Mouse (Mus musculus): ENCODE measurements around the gene Fam32a. TPM values are rescaled to one million over a fixed set of nuclear protein-coding genes. Genes with fewer than 3 reads are reported as not detected.

Fam32a gene
- total and polyA plus RNA-seq, 3 experiments, result 20.7 to 49.4 (median 34.8) TPM

- Histone ChIP-seq H3K9me3 (replicated peaks) (no peaks in the 10 kb centered on the region), H3K27me3 (ENCODE audit: insufficient read depth, low read length) (no peaks in the 10 kb centered on the region), H3K4me3 (ENCODE audit: low read depth, low read length) (peak overlapping the region; percentile 78; the same call in 1 of the 2 replicates), H3K36me3 (replicated peaks) (peaks cover 34% of the 10 kb centered on the region), H3K4me1 (ENCODE audit: insufficient read depth, low read depth, low read length) (peaks cover 41% of the 10 kb centered on the region)
- DNase-seq (ENCODE audit: low spot score) (no peak), ATAC-seq (ENCODE audit: extremely low read depth, insufficient number of reproducible peaks, low FRiP score, poor library complexity, severe bottlenecking) (no peak)
- TF ChIP-seq CTCF (IDR thresholded peaks at IDR 0.05; ENCODE audit: low read depth, low read length) (no peak; the same call in 1 of the 2 replicates), GATA1 (IDR thresholded peaks at IDR 0.05; ENCODE audit: borderline replicate concordance, low read length) (no peak), GATA2 (IDR thresholded peaks at IDR 0.05; ENCODE audit: borderline replicate concordance, low read depth, low read length) (no peak), POLR2AphosphoS5 (IDR thresholded peaks at IDR 0.05; ENCODE audit: insufficient replicate concordance, low read depth, low read length) (no peak), TAL1 (conservative IDR thresholded peaks at IDR 0.05; ENCODE audit: low read depth, low read length) (no peak)
These were observed 1.2 kb downstream of the Fam32a start for GRCm38 (mm10) chr8:72220758-72221157.

- DNase-seq (ENCODE audit: low spot score) (no peak), ATAC-seq (ENCODE audit: extremely low read depth, insufficient number of reproducible peaks, low FRiP score, poor library complexity, severe bottlenecking) (no peak)
- Histone ChIP-seq H3K27me3 (ENCODE audit: insufficient read depth, low read length) (no peaks in the 10 kb centered on the region), H3K4me1 (ENCODE audit: insufficient read depth, low read depth, low read length) (peaks cover 31% of the 10 kb centered on the region), H3K4me3 (ENCODE audit: low read depth, low read length) (no peak overlapping the region), H3K36me3 (replicated peaks) (peaks cover 34% of the 10 kb centered on the region), H3K9me3 (replicated peaks) (no peaks in the 10 kb centered on the region)
- no peak for TF ChIP-seq GATA2 (IDR thresholded peaks at IDR 0.05; ENCODE audit: borderline replicate concordance, low read depth, low read length)
- TF ChIP-seq POLR2AphosphoS5 (IDR thresholded peaks at IDR 0.05; ENCODE audit: insufficient replicate concordance, low read depth, low read length), result no peak
- no peak for TF ChIP-seq GATA1 (IDR thresholded peaks at IDR 0.05; ENCODE audit: borderline replicate concordance, low read length)
- no peak for TF ChIP-seq TAL1 (conservative IDR thresholded peaks at IDR 0.05; ENCODE audit: low read depth, low read length)
- TF ChIP-seq CTCF (IDR thresholded peaks at IDR 0.05; ENCODE audit: low read depth, low read length), result no peak
These were observed 3.1 kb downstream of the Fam32a start for GRCm38 (mm10) chr8:72222656-72223055.

- peak; percentile 93 for DNase-seq (ENCODE audit: low spot score)
- peak; percentile 89 for ATAC-seq (ENCODE audit: extremely low read depth, insufficient number of reproducible peaks, low FRiP score, poor library complexity, severe bottlenecking)
- TF ChIP-seq TAL1 (conservative IDR thresholded peaks at IDR 0.05; ENCODE audit: low read depth, low read length), result no peak
- peak; percentile 15; the same call in 1 of the 2 replicates for TF ChIP-seq GATA2 (IDR thresholded peaks at IDR 0.05; ENCODE audit: borderline replicate concordance, low read depth, low read length)
- peak; percentile 57 for TF ChIP-seq CTCF (IDR thresholded peaks at IDR 0.05; ENCODE audit: low read depth, low read length)
- no peak for TF ChIP-seq GATA1 (IDR thresholded peaks at IDR 0.05; ENCODE audit: borderline replicate concordance, low read length)
- TF ChIP-seq POLR2AphosphoS5 (IDR thresholded peaks at IDR 0.05; ENCODE audit: insufficient replicate concordance, low read depth, low read length), result no peak
- peaks cover 33% of the 10 kb centered on the region for H3K36me3 ChIP-seq (replicated peaks)
- peaks cover 30% of the 10 kb centered on the region for H3K4me1 ChIP-seq (ENCODE audit: insufficient read depth, low read depth, low read length)
- H3K27me3 ChIP-seq (ENCODE audit: insufficient read depth, low read length), result no peaks in the 10 kb centered on the region
- peak within 1 kb of the TSS; percentile 93 for H3K4me3 ChIP-seq (ENCODE audit: low read depth, low read length)
- no peaks in the 10 kb centered on the region for H3K9me3 ChIP-seq (replicated peaks)
These were observed 20.2 kb downstream of the Fam32a start, which contains the start of gene Ap1m1 for GRCm38 (mm10) chr8:72239499-72240402. Gene Ap1m1 (plus strand): TSS chr8:72240018.

GRCm38 (mm10) chr8:72240403-72240763 is 20.9 kb downstream of the Fam32a start:
- H3K36me3 ChIP-seq (replicated peaks), result peaks cover 38% of the 10 kb centered on the region
- peak overlapping the region; percentile 93 for H3K4me3 ChIP-seq (ENCODE audit: low read depth, low read length)
- no peaks in the 10 kb centered on the region for H3K27me3 ChIP-seq (ENCODE audit: insufficient read depth, low read length)
- peaks cover 30% of the 10 kb centered on the region for H3K4me1 ChIP-seq (ENCODE audit: insufficient read depth, low read depth, low read length)
- TF ChIP-seq POLR2AphosphoS5 (IDR thresholded peaks at IDR 0.05; ENCODE audit: insufficient replicate concordance, low read depth, low read length) (no peak), TAL1 (conservative IDR thresholded peaks at IDR 0.05; ENCODE audit: low read depth, low read length) (no peak), GATA1 (IDR thresholded peaks at IDR 0.05; ENCODE audit: borderline replicate concordance, low read length) (no peak), CTCF (IDR thresholded peaks at IDR 0.05; ENCODE audit: low read depth, low read length) (no peak), GATA2 (IDR thresholded peaks at IDR 0.05; ENCODE audit: borderline replicate concordance, low read depth, low read length) (no peak)
- H3K9me3 ChIP-seq (replicated peaks), result no peaks in the 10 kb centered on the region
- no peak for ATAC-seq (ENCODE audit: extremely low read depth, insufficient number of reproducible peaks, low FRiP score, poor library complexity, severe bottlenecking)
- DNase-seq (ENCODE audit: low spot score), result no peak

- ATAC-seq (ENCODE audit: extremely low read depth, insufficient number of reproducible peaks, low FRiP score, poor library complexity, severe bottlenecking) (no peak), DNase-seq (ENCODE audit: low spot score) (no peak)
- TF ChIP-seq GATA1 (IDR thresholded peaks at IDR 0.05; ENCODE audit: borderline replicate concordance, low read length), result no peak
- TF ChIP-seq TAL1 (conservative IDR thresholded peaks at IDR 0.05; ENCODE audit: low read depth, low read length), result no peak
- TF ChIP-seq GATA2 (IDR thresholded peaks at IDR 0.05; ENCODE audit: borderline replicate concordance, low read depth, low read length), result no peak
- TF ChIP-seq POLR2AphosphoS5 (IDR thresholded peaks at IDR 0.05; ENCODE audit: insufficient replicate concordance, low read depth, low read length), result no peak
- TF ChIP-seq CTCF (IDR thresholded peaks at IDR 0.05; ENCODE audit: low read depth, low read length), result no peak
- Histone ChIP-seq H3K36me3 (replicated peaks) (peaks cover 41% of the 10 kb centered on the region), H3K27me3 (ENCODE audit: insufficient read depth, low read length) (no peaks in the 10 kb centered on the region), H3K4me3 (ENCODE audit: low read depth, low read length) (peak overlapping the region; percentile 93), H3K4me1 (ENCODE audit: insufficient read depth, low read depth, low read length) (peaks cover 30% of the 10 kb centered on the region), H3K9me3 (replicated peaks) (no peaks in the 10 kb centered on the region)
These were observed 21.4 kb downstream of the Fam32a start for GRCm38 (mm10) chr8:72240951-72241350.

GRCm38 (mm10) chr8:72242226-72242625 is 22.7 kb downstream of the Fam32a start:
- no peak overlapping the region for H3K4me3 ChIP-seq (ENCODE audit: low read depth, low read length)
- no peaks in the 10 kb centered on the region for H3K27me3 ChIP-seq (ENCODE audit: insufficient read depth, low read length)
- ATAC-seq (ENCODE audit: extremely low read depth, insufficient number of reproducible peaks, low FRiP score, poor library complexity, severe bottlenecking), result no peak
- peaks cover 30% of the 10 kb centered on the region for H3K4me1 ChIP-seq (ENCODE audit: insufficient read depth, low read depth, low read length)
- H3K36me3 ChIP-seq (replicated peaks), result peaks cover 54% of the 10 kb centered on the region
- no peak for TF ChIP-seq CTCF (IDR thresholded peaks at IDR 0.05; ENCODE audit: low read depth, low read length)
- DNase-seq (ENCODE audit: low spot score), result no peak
- H3K9me3 ChIP-seq (replicated peaks), result no peaks in the 10 kb centered on the region

Data from G1E (cell line).